Mouse (Mus musculus) limb, embryonic 15.5 days (tissue): ENCODE results near the gene Rimkla. TPM values are rescaled to one million over a fixed set of nuclear protein-coding genes. Genes with fewer than 3 reads are reported as not detected.

Experiments
- ATAC-seq: fragments of 200-750 bp; cut with Nextera tagmentation; 2 replicates; pipeline ENCODE4 v1.8.0; 2017; ENCODE audit warnings: low read depth, moderate TSS enrichment; ENCODE audit not compliant: insufficient number of reproducible peaks, low FRiP score, low TSS enrichment
- H3K27ac ChIP-seq: fragments of 300-500 bp; sonication (generic); 2 replicates; pipeline ENCODE4 v1.5.1; 2015; ENCODE audit warnings: moderate library complexity, mild to moderate bottlenecking, inconsistent platforms
- H3K27me3 ChIP-seq: fragments of 300-500 bp; sonication (generic); 2 replicates; pipeline ENCODE4 v1.6.1; 2015; ENCODE audit warnings: inconsistent platforms
- H3K36me3 ChIP-seq: fragments of 300-500 bp; sonication (generic); 2 replicates; pipeline ENCODE4 v1.6.1; 2015; ENCODE audit warnings: inconsistent platforms
- H3K4me1 ChIP-seq: fragments of 300-500 bp; sonication (generic); 2 replicates; pipeline ENCODE4 v1.6.1; 2015; ENCODE audit warnings: inconsistent platforms
- H3K4me2 ChIP-seq: fragments of 300-500 bp; sonication (generic); 2 replicates; pipeline ENCODE4 v1.6.1; 2015; ENCODE audit warnings: mild to moderate bottlenecking, inconsistent platforms
- H3K4me3 ChIP-seq: fragments of 300-500 bp; sonication (generic); 2 replicates; pipeline ENCODE4 v1.5.1; 2015; ENCODE audit warnings: mild to moderate bottlenecking, inconsistent platforms
- H3K9ac ChIP-seq: fragments of 300-500 bp; sonication (generic); 2 replicates; pipeline ENCODE4 v1.6.1; 2015; ENCODE audit warnings: inconsistent platforms
- H3K9me3 ChIP-seq: fragments of 300-500 bp; sonication (generic); 2 replicates; pipeline ENCODE4 v1.6.1; 2016; ENCODE audit warnings: inconsistent platforms
- WGBS: fragments of 180-500 bp; shearing (Covaris S2); methylation state at CpG from one replicate; pipeline ENCODE4 v1.1.7; 2015; 5-methylcytosine and 5-hydroxymethylcytosine counted together
- polyA plus RNA-seq: library from polyadenylated mRNA; unstranded; fragments of >200 nt; fragmentation: Nextera tagmentation; extraction: Ambion mirVana; gene quantifications from 2 replicates; pipeline ENCODE4 v1.2.1, GENCODE M21; 2015

Gene Rimkla
- polyA plus RNA-seq, 1 experiment from 2014 or later, result 0.56 TPM

DNA sequence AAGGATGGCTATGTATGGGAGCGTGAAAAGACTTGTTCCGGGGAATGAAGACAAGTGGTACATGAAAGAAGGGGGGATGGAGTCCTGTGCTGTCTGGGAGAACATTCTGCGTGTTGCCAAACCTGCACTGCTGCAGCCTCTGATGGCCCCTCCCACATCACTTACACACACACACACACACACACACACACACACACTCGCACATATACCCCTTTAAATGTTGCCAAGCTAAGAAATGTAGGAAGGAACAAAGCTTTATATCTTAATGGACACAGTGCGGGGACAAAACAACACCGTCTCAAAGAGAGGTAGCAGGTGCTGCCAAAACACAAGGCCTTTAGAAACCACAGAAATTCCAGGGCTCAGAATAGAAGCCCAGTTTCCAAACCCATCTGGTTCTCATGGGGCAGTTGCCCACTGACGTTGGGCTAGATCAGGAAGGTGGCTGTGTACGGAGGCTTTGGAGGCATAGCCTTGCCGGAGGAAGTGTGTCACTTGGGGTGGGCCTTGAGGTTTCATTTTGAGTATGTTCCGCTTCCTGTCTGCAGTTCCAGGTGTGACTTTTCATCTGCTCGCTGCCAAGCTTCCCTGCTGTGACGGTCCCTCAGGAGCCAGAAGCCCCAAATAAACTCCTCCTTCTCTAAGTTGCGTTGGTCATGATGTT lies 28.5 kb downstream of the Rimkla start:
- Histone ChIP-seq H3K27me3 (no peaks in the 10 kb centered on the region), H3K9ac (no peak overlapping the region), H3K9me3 (no peaks in the 10 kb centered on the region), H3K36me3 (no peaks in the 10 kb centered on the region), H3K4me3 (no peak overlapping the region), H3K27ac (no peak overlapping the region), H3K4me1 (peaks cover 36% of the 10 kb centered on the region), H3K4me2 (no peak overlapping the region)
- WGBS, result 52% methylated on average over 13 of the region's 13 CpGs
- ATAC-seq, result no peak

DNA sequence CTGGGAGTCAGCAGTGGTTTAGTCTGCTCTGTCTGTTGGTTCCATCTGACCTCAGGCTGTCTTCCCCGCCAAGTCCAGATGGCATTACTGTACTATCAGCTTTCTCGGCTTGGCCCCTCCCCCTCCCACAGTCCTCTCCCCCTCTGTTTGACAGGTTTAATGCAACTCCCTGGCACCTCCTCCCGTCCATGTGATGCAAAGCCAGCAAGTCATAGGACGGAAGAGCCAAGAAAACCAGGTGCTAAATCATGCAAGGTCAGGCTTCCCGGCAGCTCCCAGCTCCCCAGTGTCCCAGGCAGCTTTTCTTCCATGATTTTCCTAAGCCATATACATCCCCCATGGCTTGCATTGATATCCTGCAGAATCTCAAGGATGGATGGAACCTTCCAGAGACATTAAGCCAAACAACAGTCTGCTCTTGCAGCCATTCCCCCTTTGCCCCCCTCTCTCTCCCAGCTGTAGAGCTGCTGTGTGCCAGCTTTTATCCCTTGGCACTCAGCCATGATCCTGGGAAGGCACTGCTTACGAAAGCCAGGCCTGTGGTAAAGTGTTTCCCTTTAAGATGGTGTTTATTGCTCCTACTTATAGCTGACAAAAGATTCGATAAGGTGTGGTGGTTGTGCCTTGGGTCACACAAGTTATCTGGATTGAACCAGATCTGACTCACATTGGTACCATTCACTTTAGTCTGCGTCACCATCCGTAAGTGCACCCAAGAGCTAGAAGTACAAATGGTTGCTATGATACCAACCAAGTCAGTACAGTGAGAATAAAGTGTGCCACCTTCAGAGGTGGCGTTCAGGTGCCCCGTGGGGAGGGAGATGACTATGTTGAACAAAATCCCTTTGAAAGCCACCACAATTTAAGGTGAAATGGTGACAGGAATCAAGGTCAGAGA lies 29.3 kb downstream of the Rimkla start:
- Histone ChIP-seq H3K27ac (no peak overlapping the region), H3K4me2 (no peak overlapping the region), H3K4me3 (no peak overlapping the region), H3K36me3 (no peaks in the 10 kb centered on the region), H3K9me3 (no peaks in the 10 kb centered on the region), H3K9ac (no peak overlapping the region), H3K4me1 (peaks cover 36% of the 10 kb centered on the region), H3K27me3 (no peaks in the 10 kb centered on the region)
- WGBS, result 29% methylated on average over 11 of the region's 11 CpGs
- no peak for ATAC-seq

- H3K4me3 ChIP-seq, result no peak overlapping the region
- H3K36me3 ChIP-seq, result no peaks in the 10 kb centered on the region
- H3K9me3 ChIP-seq, result no peaks in the 10 kb centered on the region
- no peak overlapping the region for H3K4me2 ChIP-seq
- whole genome bisulfite sequencing, result 81% methylated on average over 3 of the region's 3 CpGs
- H3K27me3 ChIP-seq, result no peaks in the 10 kb centered on the region
- H3K9ac ChIP-seq, result no peak overlapping the region
- ATAC-seq, result no peak
- H3K4me1 ChIP-seq, result peaks cover 36% of the 10 kb centered on the region
- H3K27ac ChIP-seq, result no peak overlapping the region
These were observed 30.0 kb downstream of the Rimkla start for GRCm38 (mm10) chr4:119462457-119462856.

DNA sequence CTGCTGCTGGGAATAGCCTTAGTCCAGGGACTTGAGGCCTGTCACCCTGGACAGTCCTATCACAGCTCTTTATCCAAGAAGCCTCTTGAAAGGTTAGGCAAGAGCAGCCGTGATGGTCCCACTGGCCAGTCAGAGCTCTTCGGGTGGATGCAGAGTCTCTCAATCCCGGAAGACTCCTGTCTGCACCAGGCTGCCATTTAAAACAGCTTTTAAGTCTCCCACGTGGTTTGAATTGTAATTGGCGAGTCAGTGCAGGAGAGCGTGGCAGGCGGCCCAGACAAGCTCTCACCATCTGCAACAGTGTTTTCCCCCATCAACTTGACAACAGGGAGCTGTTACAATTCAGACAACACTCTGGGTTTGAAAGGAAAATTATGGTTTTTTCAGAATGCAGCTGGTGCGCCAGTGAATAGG lies 31.7 kb downstream of the Rimkla start:
- 14% methylated on average over 8 of the region's 8 CpGs for WGBS
- H3K36me3 ChIP-seq, result no peaks in the 10 kb centered on the region
- H3K27ac ChIP-seq, result peak overlapping the region; percentile 70
- H3K4me3 ChIP-seq, result no peak overlapping the region
- ATAC-seq, result peak; percentile 48; the same call in 1 of the 2 replicates
- no peaks in the 10 kb centered on the region for H3K27me3 ChIP-seq
- H3K9me3 ChIP-seq, result no peaks in the 10 kb centered on the region
- no peak overlapping the region for H3K9ac ChIP-seq
- H3K4me1 ChIP-seq, result peaks cover 36% of the 10 kb centered on the region
- 0 out of 2 replicates have a peak overlapping the region, but pooled peaks have one; percentile 20 for H3K4me2 ChIP-seq

- H3K36me3 ChIP-seq, result no peaks in the 10 kb centered on the region
- H3K4me2 ChIP-seq, result 0 out of 2 replicates have a peak overlapping the region, but pooled peaks have one; percentile 20
- 58% methylated on average over 5 of the region's 5 CpGs for WGBS
- H3K27me3 ChIP-seq, result no peaks in the 10 kb centered on the region
- no peak overlapping the region for H3K9ac ChIP-seq
- peaks cover 36% of the 10 kb centered on the region for H3K4me1 ChIP-seq
- peak overlapping the region; percentile 70; the same call in 1 of the 2 replicates for H3K27ac ChIP-seq
- H3K4me3 ChIP-seq, result no peak overlapping the region
- H3K9me3 ChIP-seq, result no peaks in the 10 kb centered on the region
- no peak for ATAC-seq
These were observed 32.1 kb downstream of the Rimkla start for GRCm38 (mm10) chr4:119460296-119460695.

DNA sequence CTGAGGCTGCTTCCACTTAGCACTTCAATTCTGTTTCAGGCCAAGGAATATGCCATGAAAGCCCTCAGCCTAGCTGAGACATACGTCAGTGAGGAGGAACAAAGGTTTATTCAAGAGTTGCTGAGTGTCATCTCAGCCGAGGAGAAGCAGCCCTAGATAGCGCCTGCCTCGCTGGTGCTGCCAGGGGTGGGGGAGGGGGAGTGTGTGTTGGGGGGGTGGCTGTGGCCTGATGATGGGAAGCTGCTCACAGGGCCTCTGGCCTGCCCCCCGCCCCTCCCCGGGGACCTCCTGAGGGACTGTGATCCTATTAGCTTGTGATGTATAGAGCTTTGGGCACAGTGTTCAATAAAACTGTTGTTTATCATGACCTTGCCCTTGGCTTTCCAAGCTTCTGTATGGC lies 38.9 kb downstream of the Rimkla start:
- Histone ChIP-seq H3K27me3 (no peaks in the 10 kb centered on the region), H3K9me3 (no peaks in the 10 kb centered on the region), H3K4me1 (0 out of 2 replicates have a peak, but pooled peaks cover 2% of the 10 kb centered on the region), H3K9ac (no peak overlapping the region), H3K4me2 (no peak overlapping the region), H3K27ac (no peak overlapping the region), H3K4me3 (no peak overlapping the region), H3K36me3 (no peaks in the 10 kb centered on the region)
- ATAC-seq, result no peak
- WGBS, result 33% methylated on average over 6 of the region's 6 CpGs

GRCm38 (mm10) chr4:119453128-119453527 lies 39.3 kb downstream of the Rimkla start:
- 0 out of 2 replicates have a peak, but pooled peaks cover 2% of the 10 kb centered on the region for H3K4me1 ChIP-seq
- no peak overlapping the region for H3K27ac ChIP-seq
- no peaks in the 10 kb centered on the region for H3K27me3 ChIP-seq
- H3K9ac ChIP-seq, result no peak overlapping the region
- 65% methylated on average over 5 of the region's 5 CpGs for WGBS
- no peak overlapping the region for H3K4me3 ChIP-seq
- ATAC-seq, result no peak
- H3K9me3 ChIP-seq, result no peaks in the 10 kb centered on the region
- H3K36me3 ChIP-seq, result no peaks in the 10 kb centered on the region
- H3K4me2 ChIP-seq, result no peak overlapping the region

DNA sequence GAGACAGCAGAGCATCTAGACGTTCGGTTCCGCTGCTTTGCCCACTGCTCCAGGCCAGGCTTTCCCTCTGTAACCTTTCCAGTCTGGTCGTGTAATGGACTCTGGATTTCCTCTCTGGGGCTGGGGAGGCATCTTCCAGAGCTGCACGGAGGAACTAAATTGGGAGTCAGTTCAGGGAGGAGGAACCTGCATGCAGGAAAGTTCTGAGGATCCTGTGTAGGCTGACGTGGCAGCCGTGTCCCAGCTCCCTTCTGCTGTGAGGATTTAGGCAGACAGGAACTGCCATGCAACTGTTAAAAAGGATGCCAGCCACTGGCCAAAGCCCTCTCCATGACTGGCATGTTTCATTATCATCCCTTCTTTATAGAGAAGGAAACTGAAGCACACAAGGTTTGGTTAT lies 42.0 kb downstream of the Rimkla start:
- H3K9me3 ChIP-seq, result no peaks in the 10 kb centered on the region
- 0 out of 2 replicates have a peak, but pooled peaks cover 2% of the 10 kb centered on the region for H3K4me1 ChIP-seq
- no peak overlapping the region for H3K27ac ChIP-seq
- no peak overlapping the region for H3K4me3 ChIP-seq
- no peaks in the 10 kb centered on the region for H3K36me3 ChIP-seq
- no peak overlapping the region for H3K9ac ChIP-seq
- no peak overlapping the region for H3K4me2 ChIP-seq
- no peak for ATAC-seq
- no peaks in the 10 kb centered on the region for H3K27me3 ChIP-seq
- 66% methylated on average over 7 of the region's 7 CpGs for WGBS

GRCm38 (mm10) chr4:119447786-119448185 lies 44.6 kb downstream of the Rimkla start:
- no peaks in the 10 kb centered on the region for H3K27me3 ChIP-seq
- no peak overlapping the region for H3K4me3 ChIP-seq
- H3K9me3 ChIP-seq, result no peaks in the 10 kb centered on the region
- no peaks in the 10 kb centered on the region for H3K4me1 ChIP-seq
- no peak for ATAC-seq
- H3K9ac ChIP-seq, result no peak overlapping the region
- 85% methylated on average over 3 of the region's 3 CpGs for WGBS
- no peak overlapping the region for H3K4me2 ChIP-seq
- no peaks in the 10 kb centered on the region for H3K36me3 ChIP-seq
- H3K27ac ChIP-seq, result no peak overlapping the region

DNA sequence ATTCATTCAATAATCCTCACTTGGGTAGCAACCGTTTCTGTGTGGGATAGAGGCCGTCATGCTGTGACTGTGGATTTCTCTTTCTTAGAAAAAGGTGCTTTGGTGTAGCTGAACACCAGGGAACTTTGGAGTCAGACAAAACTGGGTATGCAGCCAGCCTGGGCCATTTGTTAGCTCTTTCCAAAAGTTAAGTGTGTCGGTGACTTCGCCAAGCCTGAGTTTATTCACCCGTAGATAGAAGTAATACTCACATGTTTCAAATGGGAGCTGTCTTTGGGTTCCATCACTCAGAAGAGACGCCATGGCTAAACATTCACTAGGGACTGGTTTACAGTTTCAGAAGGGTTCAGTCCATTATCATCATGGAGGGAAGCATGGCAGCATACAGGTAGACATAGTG lies 45.2 kb downstream of the Rimkla start:
- WGBS, result 92% methylated on average over 6 of the region's 6 CpGs
- peaks cover 5% of the 10 kb centered on the region; the same call in 1 of the 2 replicates for H3K4me1 ChIP-seq
- no peak overlapping the region for H3K4me2 ChIP-seq
- no peak overlapping the region for H3K27ac ChIP-seq
- no peaks in the 10 kb centered on the region for H3K36me3 ChIP-seq
- no peak overlapping the region for H3K4me3 ChIP-seq
- no peak overlapping the region for H3K9ac ChIP-seq
- no peak for ATAC-seq
- no peaks in the 10 kb centered on the region for H3K9me3 ChIP-seq
- H3K27me3 ChIP-seq, result no peaks in the 10 kb centered on the region

DNA sequence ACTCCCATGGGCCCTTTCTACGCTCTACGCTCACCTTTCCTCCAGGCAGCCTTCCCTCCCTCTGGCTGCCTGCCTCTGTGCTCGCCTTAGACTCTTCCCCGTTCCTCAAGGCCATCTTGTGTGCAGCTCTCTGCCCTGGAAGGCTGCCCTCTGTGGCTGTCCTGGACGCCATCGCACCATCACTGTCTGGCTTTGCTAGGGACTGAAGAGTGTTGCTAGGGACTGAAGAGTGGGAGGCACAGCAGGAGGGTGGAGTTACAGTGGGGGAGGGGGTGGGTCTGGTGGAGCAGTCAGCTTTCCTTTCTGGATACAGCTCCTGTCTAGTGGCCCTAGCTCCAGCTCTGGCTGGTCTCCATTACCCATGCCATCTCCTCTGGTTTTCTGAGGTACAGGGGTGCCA lies 49.9 kb downstream of the Rimkla start:
- Histone ChIP-seq H3K4me1 (peaks cover 5% of the 10 kb centered on the region; the same call in 1 of the 2 replicates), H3K4me3 (no peak overlapping the region), H3K9me3 (no peaks in the 10 kb centered on the region), H3K9ac (no peak overlapping the region), H3K4me2 (no peak overlapping the region), H3K36me3 (no peaks in the 10 kb centered on the region), H3K27me3 (no peaks in the 10 kb centered on the region), H3K27ac (peak overlapping the region; percentile 54)
- no peak for ATAC-seq
- WGBS, result 49% methylated on average over 6 of the region's 6 CpGs

- Histone ChIP-seq H3K4me3 (no peak overlapping the region), H3K9me3 (no peaks in the 10 kb centered on the region), H3K4me1 (peaks cover 5% of the 10 kb centered on the region; the same call in 1 of the 2 replicates), H3K4me2 (no peak overlapping the region), H3K9ac (no peak overlapping the region), H3K27ac (no peak overlapping the region), H3K36me3 (no peaks in the 10 kb centered on the region), H3K27me3 (no peaks in the 10 kb centered on the region)
- WGBS, result 66% methylated on average over 4 of the region's 4 CpGs
- peak; percentile 74; the same call in 1 of the 2 replicates for ATAC-seq
These were observed 50.6 kb downstream of the Rimkla start for GRCm38 (mm10) chr4:119441836-119442235.
